Mouse (Mus musculus) layer of hippocampus, adult 11-12 months (tissue): Measurements from ENCODE around the gene Nop58.
"Not testable (repeated sequence)": the region's sequence is repeated elsewhere in the genome, so short reads cannot be mapped to it uniquely, and the experiment has no call there.

Experiments used
- DNase-seq: peaks from one replicate; pipeline ENCODE4 v3.0.0; 2022; ENCODE audit warnings: low spot score

The Nop58 gene

DNA sequence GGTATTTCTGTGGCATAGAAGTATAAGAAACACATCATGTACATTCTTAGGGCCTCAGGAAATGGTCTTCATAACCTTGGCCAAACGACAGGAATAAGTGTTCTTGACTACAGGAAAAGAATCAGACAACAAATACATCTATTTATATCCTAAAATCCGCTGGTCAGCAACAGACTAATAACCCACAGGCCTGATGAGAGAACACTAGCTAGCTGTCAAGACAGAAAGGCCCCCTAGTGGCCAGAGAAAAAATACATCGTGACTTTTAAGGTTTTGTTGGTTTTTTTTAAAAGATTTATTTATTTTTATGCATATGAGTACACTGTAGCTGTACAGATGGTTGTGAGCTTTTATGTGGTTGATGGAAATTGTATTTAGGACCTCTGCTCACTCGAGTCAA, 35.1 kb downstream of the Nop58 start:
- DNase-seq, result peak; percentile 17

DNA sequence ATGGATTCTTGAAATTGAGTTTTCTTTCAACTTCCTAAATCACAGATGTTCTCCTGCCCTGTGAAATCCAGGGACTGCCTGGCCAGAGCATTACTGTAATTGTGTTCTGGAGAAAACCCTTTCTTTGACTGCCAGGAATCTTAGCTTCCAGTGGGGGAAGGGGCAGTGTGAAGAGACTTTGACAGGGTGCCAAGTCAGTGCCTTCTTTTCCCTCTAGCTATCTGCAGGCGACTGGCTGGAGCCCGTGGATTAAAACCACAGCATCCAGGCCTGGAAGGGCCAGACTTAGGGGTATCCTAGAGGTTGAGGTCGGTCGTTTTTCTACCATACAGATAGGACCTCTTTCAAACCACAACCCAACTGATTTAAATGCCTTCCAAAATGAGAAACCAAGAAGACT, 40.9 kb downstream of the Nop58 start:
- DNase-seq, result no peak

GRCm38 (mm10) chr1:59730106-59730505, 45.3 kb downstream of the Nop58 start:
- DNase-seq, result no peak

DNA sequence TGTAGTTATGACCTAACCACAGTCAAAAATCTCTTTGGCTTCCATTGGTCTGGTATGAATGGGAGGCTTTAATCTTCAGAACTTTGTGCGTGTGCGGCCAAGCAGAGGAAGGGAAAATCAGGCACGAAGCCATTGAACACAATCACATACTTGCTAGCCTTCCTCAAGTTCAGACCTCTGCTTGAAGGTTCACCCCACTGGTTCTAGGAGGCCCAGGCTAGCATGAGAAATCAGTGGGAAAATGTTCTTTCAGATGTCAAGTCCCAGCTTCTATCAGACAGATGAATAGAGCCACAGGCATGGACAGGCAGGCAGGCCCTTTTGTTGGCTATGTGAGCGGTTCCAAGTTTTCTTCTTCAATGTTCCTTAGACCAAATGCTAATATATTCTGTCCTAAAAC, 46.0 kb downstream of the Nop58 start:
- DNase-seq, result no peak

- DNase-seq, result peak; percentile 9
These were observed 49.3 kb downstream of the Nop58 start for GRCm38 (mm10) chr1:59734076-59734475.

DNA sequence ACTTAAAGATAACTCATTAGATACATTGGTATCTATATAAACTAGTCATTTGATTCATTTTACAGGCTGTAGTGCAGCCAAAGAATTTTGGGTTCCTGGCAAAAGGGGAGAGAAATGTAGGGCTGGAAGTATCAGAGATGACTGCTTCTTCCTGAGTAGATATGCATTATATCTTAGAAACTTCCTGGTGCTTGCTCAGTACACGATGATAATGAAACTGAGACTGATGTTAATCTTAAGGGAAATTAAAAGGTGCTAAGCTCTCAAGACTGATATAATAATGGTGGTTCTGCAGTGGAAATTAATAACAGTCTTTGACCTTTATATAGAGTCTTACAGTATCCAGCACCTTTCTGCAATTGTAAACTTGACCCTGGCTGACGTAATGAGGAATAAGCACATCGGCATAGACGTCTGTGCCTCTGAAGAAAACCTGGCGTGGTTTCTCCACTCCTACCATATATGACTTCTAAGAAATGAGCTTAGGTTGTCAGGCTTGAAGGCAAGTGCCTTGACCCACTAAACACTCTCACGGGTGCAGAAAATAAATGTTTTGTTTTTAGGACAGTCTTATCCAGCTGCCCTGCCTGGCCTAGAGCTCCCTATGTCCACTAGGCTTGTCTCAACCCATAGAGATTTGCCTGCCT, 54.1 kb downstream of the Nop58 start:
- DNase-seq, result no peak

DNA sequence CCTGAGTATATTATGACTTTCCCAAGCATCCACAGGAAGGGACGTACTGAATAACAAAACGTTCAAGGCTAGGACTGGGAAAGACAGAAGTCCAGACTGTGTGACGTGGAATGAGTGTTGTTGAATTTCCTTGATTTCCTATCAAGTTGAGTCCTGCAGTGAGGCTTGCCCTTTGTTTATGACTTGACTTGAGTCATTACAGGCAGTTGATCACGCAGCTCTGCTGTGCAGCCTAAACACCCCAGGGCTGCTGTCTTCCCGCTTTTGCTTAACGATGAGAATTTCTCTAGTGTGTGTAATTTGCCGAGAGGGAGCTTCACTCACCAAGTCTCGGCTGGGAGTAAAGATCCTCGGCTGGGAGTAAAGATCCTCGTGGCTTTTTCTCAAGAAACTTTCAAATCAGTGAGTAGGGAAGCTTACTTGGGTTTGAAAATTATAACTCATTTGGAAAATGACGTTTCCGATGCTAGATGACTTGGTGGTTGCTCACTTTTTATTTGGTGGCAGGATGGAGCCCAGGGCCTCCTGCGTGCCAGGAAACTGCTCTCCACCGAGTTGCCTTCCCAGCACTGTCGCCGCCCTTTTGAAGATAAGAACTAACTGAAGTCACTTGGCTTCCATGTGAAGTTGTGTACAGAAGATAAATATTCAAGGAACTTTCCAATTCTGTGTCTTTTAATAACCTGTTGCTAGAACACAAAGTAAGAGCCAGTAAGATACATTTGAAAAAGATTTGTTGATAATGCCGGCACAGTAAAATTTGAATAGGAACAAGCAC, 55.0 kb downstream of the Nop58 start:
- DNase-seq, result no peak

- no peak for DNase-seq
These were observed 64.3 kb downstream of the Nop58 start for GRCm38 (mm10) chr1:59749047-59749446.

- DNase-seq, result not testable (repeated sequence)
These were observed 65.0 kb downstream of the Nop58 start for GRCm38 (mm10) chr1:59749724-59750123.

DNA sequence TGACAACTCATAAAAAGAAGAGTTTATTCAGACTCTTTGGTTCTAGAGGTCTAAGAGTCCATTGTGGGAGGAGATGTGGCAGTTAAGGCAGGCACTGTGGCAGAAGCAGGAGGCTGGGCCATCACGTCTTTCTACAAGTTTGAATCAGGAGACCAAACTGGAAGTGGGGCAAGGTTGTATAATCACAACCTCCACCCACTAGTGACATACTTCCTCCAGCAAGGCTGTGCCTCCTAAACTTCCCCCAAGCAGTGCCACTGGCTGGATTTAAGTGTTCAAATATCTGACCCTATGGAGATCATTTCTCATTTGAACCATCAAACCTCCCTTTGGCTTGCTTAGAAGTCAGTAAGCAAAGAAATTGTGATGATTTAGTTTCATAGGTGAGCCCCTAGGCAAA, 70.5 kb downstream of the Nop58 start:
- no peak for DNase-seq

GRCm38 (mm10) chr1:59758325-59758724, 73.6 kb downstream of the Nop58 start:
- no peak for DNase-seq

DNA sequence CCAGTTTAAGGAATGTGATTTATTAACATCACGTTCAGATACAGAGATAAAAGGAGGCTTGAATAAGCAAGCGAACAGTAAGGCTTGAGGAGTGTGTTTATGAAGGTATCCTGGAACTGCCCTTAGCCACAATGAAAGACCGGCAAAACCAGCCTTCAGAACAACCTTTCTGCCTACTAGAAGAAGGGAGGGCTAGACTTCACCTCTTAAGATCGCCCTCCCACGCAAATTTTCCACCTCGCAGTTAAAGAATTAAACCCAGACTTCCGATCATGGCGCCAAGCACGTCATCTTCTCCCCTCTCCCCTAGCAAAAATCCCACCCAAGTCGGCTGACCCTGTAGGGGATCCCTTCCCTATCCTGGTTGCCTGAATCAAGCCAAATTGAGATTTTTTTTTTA, 77.4 kb downstream of the Nop58 start:
- peak; percentile 17 for DNase-seq

DNA sequence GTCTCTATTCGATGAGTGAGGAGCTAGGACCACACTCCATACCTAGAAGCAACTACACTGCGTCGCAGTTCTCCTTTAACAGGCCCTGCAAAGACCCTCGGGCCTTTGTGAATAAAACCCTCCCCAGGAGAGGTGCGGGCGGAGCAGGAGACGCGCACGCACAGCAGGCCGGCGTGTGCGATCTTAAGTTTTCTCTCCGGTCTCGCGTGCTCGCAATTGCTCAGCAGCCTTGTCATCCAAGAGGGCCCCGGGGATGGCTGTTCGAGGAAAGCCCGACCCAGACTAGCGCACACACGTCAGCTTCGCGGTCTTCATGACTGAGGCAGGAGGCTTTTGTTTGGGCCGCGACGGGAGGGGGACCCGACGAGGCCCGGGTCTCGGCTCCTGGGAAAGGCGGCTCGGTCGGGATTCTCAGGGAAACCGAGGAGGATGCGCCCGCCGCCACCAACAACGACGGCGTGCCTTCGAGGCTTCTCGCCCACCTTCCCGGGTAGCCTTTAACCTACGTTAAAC, 77.9 kb downstream of the Nop58 start:
- peak; percentile 58 for DNase-seq

GRCm38 (mm10) chr1:59763164-59763768, 78.5 kb downstream of the Nop58 start, which contains the start of gene Bmpr2:
Gene Bmpr2, plus strand, starts transcription at chr1:59763400.
- peak; percentile 84 for DNase-seq

DNA sequence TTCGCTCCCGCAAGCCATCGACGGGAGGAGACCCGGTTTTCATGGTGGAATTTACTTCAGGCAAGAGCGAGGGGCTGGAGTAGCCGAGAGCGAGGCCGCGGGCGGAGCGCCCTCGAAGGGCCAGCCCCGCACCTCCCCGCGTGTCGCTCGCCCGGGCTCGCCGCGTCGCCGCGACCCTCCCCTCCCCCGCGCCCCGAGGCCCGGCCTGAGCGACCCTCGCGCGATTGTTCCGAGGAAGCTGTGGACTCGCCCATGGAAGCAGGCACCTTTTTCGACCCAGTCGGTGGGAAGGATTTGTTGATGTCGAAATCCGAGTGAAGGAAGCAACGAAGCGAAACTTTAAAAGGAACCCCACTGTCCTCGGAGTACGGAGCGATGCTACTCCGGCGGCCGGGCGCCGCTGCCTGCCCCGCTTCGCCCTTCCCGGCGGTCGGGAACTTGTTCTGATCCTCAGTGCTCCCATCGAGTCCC, 79.0 kb downstream of the Nop58 start:
- DNase-seq, result peak; percentile 43

GRCm38 (mm10) chr1:59764407-59764971, 79.7 kb downstream of the Nop58 start:
- DNase-seq, result peak; percentile 23

GRCm38 (mm10) chr1:59765279-59765678, 80.5 kb downstream of the Nop58 start:
- DNase-seq, result no peak

GRCm38 (mm10) chr1:59766626-59767025, 81.9 kb downstream of the Nop58 start:
- no peak for DNase-seq
